Mouse (Mus musculus): ENCODE measurements around the gene Sirt2.

DNA sequence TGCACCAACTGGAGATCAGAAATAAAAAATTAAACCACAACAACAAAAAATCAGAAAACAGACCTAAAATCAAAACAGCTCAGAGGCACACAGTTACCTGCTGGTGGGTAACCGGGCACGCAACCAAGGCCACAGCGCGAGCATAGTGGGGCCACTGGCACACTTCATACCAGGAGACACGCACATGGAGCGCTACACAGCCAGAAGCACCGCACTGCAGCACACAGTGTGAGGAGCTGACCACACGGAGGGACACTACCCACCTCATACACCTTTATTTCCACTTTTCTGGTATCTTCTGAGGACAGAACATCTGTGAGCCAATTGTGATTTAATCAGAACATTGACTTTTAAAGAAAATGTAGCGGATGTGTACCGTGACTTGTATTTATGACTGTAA is 50.4 kb downstream of the Sirt2 start:
- TF ChIP-seq CTCF (IDR thresholded peaks at IDR 0.05; ENCODE audit: low read depth, low read length) (no peak), GATA2 (IDR thresholded peaks at IDR 0.05; ENCODE audit: borderline replicate concordance, low read depth, low read length) (no peak), GATA1 (IDR thresholded peaks at IDR 0.05; ENCODE audit: borderline replicate concordance, low read length) (no peak)

Measured in G1E (cell line).